Mouse (Mus musculus) forebrain, embryonic 11.5 days (tissue): ENCODE data around the gene Ccdc78. TPM values are rescaled to one million over a fixed set of nuclear protein-coding genes. Genes with fewer than 3 reads are reported as not detected.

ENCODE experiments used
- ATAC-seq: fragments of 200-750 bp; cut with Nextera tagmentation; replicated peaks from 2 replicates; pipeline ENCODE4 v1.8.0; 2017; ENCODE audit warnings: moderate TSS enrichment; ENCODE audit not compliant: low FRiP score
- DNase-seq: peaks from one replicate; pipeline ENCODE4 v3.0.0-alpha.2; 2017; ENCODE audit warnings: low spot score
- H3K27ac ChIP-seq: fragments of 300-500 bp; sonication (generic); 2 replicates; pipeline ENCODE4 v1.5.1; 2014; ENCODE audit warnings: low read depth, low read length
- H3K27me3 ChIP-seq: fragments of 300-500 bp; sonication (generic); 2 replicates; pipeline ENCODE4 v1.6.1; 2014; ENCODE audit warnings: mild to moderate bottlenecking, low read length, mixed read lengths; ENCODE audit not compliant: control insufficient read depth, insufficient read depth
- H3K36me3 ChIP-seq: fragments of 300-500 bp; sonication (generic); 2 replicates; pipeline ENCODE4 v1.6.1; 2014; ENCODE audit warnings: mild to moderate bottlenecking, low read length, moderate library complexity, mixed read lengths; ENCODE audit not compliant: control insufficient read depth, insufficient read depth
- H3K4me1 ChIP-seq: fragments of 300-500 bp; sonication (generic); replicated peaks from 2 replicates; pipeline ENCODE4 v1.6.1; 2014; ENCODE audit warnings: low read length, mixed read lengths; ENCODE audit not compliant: control insufficient read depth, insufficient read depth
- H3K4me2 ChIP-seq: fragments of 300-500 bp; sonication (generic); 2 replicates; pipeline ENCODE4 v1.6.1; 2014; ENCODE audit warnings: low read depth, mild to moderate bottlenecking, low read length, moderate library complexity, mixed read lengths; ENCODE audit not compliant: severe bottlenecking
- H3K4me3 ChIP-seq: fragments of 300-500 bp; sonication (generic); 2 replicates; pipeline ENCODE4 v1.5.1; 2014; ENCODE audit warnings: low read depth, low read length
- H3K9ac ChIP-seq: fragments of 300-500 bp; sonication (generic); 2 replicates; pipeline ENCODE4 v1.6.1; 2014; ENCODE audit warnings: low read length
- H3K9me3 ChIP-seq: fragments of 300-500 bp; sonication (generic); 2 replicates; pipeline ENCODE4 v1.6.1; 2016; ENCODE audit warnings: low read length, mixed read lengths; ENCODE audit not compliant: control insufficient read depth
- WGBS: fragments of 180-500 bp; shearing (Covaris S2); extraction: QIAGEN DNeasy Blood & Tissue Kit; methylation state at CpG from one replicate; pipeline ENCODE4 v1.1.7; 2014; 5-methylcytosine and 5-hydroxymethylcytosine counted together
- polyA plus RNA-seq: library from polyadenylated mRNA; unstranded; fragments of >200 nt; fragmentation: Nextera tagmentation; extraction: Ambion mirVana; gene quantifications from 2 replicates; pipeline ENCODE4 v1.2.1, GENCODE M21; 2014

The Ccdc78 gene
- polyA plus RNA-seq, 1 experiment from 2014 or later = 0.47 TPM

DNA sequence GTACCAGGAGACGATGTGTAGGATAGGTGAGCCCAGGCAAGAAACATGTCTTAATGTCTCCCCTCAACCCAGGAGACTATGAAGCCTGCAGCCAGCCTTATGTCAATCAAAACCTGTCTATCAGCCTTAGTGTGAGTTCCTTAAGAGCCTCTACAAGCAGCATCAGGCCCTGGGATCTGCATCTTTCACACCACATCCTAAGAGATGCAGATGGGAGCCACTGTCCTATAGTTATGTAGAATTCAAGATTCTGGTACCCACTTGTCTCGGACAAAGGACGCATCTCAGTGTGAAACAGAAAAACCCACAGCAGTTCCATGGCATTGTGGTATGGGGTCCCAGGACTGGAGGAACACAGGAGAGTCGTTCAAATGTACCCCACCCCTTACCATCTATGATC, 31.3 kb upstream of the Ccdc78 start:
- Histone ChIP-seq H3K4me1 (no peaks in the 10 kb centered on the region), H3K27me3 (no peaks in the 10 kb centered on the region), H3K9ac (no peak overlapping the region), H3K4me2 (no peak overlapping the region), H3K27ac (no peak overlapping the region), H3K36me3 (no peaks in the 10 kb centered on the region), H3K4me3 (no peak overlapping the region), H3K9me3 (no peaks in the 10 kb centered on the region)
- no peak for DNase-seq
- WGBS = 71% methylated on average over 4 of the region's 4 CpGs
- ATAC-seq = no peak

DNA sequence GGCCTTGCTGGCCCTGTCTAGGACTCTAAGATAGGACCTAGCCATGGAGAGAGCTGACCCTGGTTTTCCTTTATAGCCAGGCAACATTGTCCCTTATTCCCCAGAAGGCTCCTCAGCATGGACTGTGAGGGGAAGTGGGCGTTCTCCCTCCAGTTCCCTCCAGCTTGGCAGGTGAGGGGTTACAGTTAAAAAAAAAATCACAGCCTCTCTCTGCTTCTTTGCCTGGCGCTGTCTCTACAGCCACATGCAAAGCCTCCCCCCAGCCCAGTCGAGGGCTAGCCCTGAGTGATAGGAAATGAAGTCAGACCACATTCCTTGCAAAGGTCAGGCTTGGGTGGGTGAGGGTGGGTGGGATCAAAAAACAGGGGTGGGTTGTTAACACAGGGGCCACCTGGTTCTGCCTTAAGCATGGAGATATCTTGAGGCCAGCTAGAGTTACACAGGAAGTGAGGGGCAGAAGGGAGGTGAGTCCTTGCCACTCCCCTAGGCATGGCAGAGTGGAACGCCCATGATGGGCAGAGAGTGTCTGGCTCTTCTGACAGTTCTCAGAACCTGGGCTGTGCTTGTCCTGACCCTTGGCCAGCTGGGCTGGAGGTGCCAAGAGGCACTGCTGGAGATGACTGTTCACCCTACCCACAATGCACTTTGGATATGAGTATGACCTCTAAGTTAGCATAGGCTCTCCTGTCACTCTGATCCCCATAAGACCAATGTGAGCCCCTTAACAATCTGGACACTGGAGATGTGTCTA, 30.6 kb upstream of the Ccdc78 start:
- no peak overlapping the region for H3K27ac ChIP-seq
- 66% methylated on average over 4 of the region's 4 CpGs for WGBS

DNA sequence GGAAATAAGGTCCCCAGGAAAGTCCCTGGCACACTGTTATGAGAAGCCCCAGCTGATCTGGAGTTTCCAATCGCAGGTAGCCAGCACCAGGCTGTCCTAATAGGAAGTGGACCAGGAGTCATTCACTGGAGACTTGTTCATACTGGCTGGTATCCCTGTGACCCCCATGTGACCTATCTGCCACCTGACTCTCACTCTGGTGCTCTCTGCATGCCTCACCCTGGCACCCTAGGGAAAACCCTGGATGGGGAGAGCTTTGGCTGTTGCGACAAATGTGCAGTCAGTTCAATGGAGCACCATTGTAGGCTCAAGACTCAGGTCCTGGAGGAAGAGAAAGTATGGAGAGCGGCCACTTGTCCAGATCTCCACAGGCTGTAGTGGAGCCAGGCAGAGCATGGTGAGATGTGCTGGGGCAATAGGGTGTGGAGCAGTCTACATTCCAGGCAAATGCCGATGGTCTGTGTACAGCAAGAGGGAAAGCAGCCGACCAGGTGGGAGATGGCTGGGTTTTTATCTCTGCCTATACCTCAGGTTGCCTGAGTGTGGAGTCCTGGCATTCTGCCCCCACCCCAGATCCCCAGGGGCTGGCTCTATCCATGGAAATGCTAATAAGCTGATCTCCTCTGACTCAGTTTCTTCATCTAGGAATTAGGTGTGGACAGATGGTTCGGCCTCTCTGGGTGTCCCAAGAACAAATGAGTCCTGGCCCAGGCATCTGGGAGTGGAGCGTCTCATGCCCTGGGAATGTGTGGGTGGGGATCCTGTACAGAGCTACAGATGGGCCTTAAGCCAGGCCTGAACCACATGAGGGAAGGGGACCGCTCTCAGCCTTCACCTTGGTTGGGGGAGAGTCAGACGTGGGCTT, 29.8 kb upstream of the Ccdc78 start:
- DNase-seq = no peak
- WGBS = 84% methylated on average over 9 of the region's 9 CpGs
- no peak overlapping the region for H3K27ac ChIP-seq
- H3K9me3 ChIP-seq = no peaks in the 10 kb centered on the region
- H3K4me1 ChIP-seq = no peaks in the 10 kb centered on the region
- no peaks in the 10 kb centered on the region for H3K36me3 ChIP-seq
- no peak overlapping the region for H3K4me2 ChIP-seq
- no peak overlapping the region for H3K4me3 ChIP-seq
- ATAC-seq = no peak
- H3K27me3 ChIP-seq = no peaks in the 10 kb centered on the region
- no peak overlapping the region for H3K9ac ChIP-seq

More for the DNA sequence above, 30.6 kb upstream of the Ccdc78 start:
- DNase-seq (no peak), ATAC-seq (no peak)
- Histone ChIP-seq H3K4me2 (no peak overlapping the region), H3K36me3 (no peaks in the 10 kb centered on the region), H3K4me3 (no peak overlapping the region), H3K9ac (no peak overlapping the region), H3K9me3 (no peaks in the 10 kb centered on the region), H3K4me1 (no peaks in the 10 kb centered on the region), H3K27me3 (no peaks in the 10 kb centered on the region)

DNA sequence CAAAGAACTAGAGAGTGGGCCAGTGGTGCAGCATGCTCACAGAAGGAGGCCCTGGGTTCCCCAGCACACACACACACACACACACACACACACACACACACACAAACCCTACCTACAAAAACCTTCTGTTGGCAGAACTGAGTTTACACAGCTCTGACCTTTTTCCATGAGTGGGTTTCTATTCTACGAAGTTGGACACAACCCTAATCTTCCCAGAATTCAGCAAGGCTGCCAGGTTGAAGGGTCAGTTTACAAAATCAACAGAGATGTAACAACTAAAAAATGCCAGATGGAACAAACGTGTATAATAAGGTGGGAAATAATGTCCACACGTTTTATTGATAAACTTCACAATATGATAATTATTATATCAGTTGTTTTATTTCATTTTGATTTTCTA, 28.7 kb upstream of the Ccdc78 start:
- 75% methylated on average over 3 of the region's 3 CpGs for WGBS
- H3K27ac ChIP-seq = no peak overlapping the region
- no peak overlapping the region for H3K4me2 ChIP-seq
- DNase-seq = no peak
- no peaks in the 10 kb centered on the region for H3K9me3 ChIP-seq
- H3K9ac ChIP-seq = no peak overlapping the region
- H3K4me3 ChIP-seq = no peak overlapping the region
- no peak for ATAC-seq
- H3K4me1 ChIP-seq = no peaks in the 10 kb centered on the region
- H3K27me3 ChIP-seq = no peaks in the 10 kb centered on the region
- H3K36me3 ChIP-seq = no peaks in the 10 kb centered on the region

DNA sequence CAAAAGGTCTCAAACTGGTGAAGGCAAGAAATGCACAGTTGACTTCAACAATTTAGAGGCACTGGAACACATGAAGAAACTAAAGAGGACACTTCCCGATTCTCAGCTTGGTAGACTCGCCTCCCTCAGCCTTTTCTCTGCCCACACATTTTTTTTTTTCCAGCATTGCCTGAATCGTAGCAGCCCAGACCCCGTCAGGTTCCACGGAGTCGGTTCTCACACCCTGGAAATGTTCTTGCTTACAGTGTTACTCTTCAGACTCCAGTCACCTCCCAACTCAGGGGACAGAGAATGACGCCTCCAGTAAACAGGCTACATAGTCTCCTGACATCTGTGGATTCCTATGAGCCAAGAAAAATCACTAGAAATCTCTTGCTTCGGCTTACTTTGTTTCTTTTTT, 26.2 kb upstream of the Ccdc78 start:
- Histone ChIP-seq H3K36me3 (no peaks in the 10 kb centered on the region), H3K27me3 (no peaks in the 10 kb centered on the region), H3K9ac (no peak overlapping the region), H3K9me3 (no peaks in the 10 kb centered on the region), H3K27ac (no peak overlapping the region), H3K4me2 (no peak overlapping the region), H3K4me3 (no peak overlapping the region), H3K4me1 (no peaks in the 10 kb centered on the region)
- ATAC-seq (no peak), DNase-seq (no peak)
- 79% methylated on average over 8 of the region's 8 CpGs for WGBS

DNA sequence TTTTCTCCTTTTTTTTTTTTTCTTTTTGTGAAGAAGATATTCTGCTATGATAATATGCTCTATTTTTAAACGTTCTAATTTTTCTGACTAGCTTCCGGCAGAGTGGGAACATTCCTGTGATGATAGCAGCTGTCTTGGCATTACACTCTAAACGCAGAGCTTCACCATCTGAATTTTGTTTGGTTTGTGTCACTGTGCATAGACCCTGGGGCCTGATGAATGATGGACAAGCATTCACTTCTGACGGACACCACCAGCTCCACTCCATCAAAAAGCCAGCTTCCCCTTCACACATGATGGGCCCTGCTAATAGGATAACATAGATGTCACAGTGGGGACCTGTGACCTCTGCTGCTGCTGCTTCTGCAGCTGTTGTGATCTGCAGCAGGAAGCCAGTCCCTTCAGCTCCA, 24.8 kb upstream of the Ccdc78 start:
- 66% methylated on average over 4 of the region's 4 CpGs for WGBS
- Histone ChIP-seq H3K4me1 (0 out of 2 replicates have a peak, but pooled peaks cover 2% of the 10 kb centered on the region), H3K27me3 (no peaks in the 10 kb centered on the region), H3K36me3 (no peaks in the 10 kb centered on the region), H3K4me3 (no peak overlapping the region), H3K27ac (no peak overlapping the region), H3K4me2 (no peak overlapping the region), H3K9ac (no peak overlapping the region), H3K9me3 (no peaks in the 10 kb centered on the region)
- ATAC-seq = no peak
- no peak for DNase-seq

DNA sequence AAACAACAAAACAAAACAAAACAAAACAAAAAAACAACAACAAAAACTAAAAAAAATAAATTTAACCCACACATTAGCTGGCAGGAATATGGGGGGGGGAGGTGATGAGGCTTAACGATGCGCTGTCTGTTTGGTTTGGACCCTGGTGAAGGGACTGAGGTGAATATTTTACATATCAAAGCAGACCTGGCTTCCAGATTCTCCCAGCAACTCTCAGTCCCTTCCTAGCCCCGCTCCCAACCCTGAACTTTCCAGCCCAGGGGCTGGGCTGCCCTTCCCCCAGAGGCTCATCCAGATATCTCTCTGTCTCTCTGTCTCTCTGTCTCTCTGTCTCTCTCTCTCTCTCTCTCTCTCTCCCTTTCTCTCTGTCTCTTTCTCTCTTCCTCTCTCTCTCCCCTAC, 23.8 kb upstream of the Ccdc78 start:
- Histone ChIP-seq H3K36me3 (no peaks in the 10 kb centered on the region), H3K4me3 (no peak overlapping the region), H3K27ac (no peak overlapping the region), H3K9ac (no peak overlapping the region), H3K9me3 (no peaks in the 10 kb centered on the region), H3K27me3 (0 out of 2 replicates have a peak, but pooled peaks cover 2% of the 10 kb centered on the region), H3K4me1 (0 out of 2 replicates have a peak, but pooled peaks cover 2% of the 10 kb centered on the region), H3K4me2 (no peak overlapping the region)
- ATAC-seq (no peak), DNase-seq (no peak)
- 45% methylated on average over 3 of the region's 3 CpGs for WGBS

DNA sequence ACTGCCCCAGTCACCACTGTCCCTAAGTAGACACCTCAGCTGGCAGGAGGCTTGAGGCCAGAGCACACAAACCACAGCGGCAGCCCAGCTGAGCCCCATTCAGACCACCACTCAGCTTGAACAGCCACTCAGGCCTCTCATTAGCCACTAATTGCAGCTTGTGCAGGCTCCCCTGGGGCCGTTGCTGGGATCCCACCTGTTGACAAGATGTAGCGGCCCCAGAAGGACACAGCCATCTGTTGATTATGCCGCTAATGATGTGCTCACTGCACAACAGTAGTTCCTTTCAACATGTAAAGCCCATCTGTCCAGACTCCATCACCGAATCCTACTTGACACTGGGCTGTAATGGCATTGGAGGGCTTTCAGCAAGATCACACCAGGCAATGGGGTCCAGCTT, 20.5 kb upstream of the Ccdc78 start:
- Histone ChIP-seq H3K9ac (no peak overlapping the region), H3K9me3 (no peaks in the 10 kb centered on the region), H3K27me3 (peaks cover 4% of the 10 kb centered on the region; the same call in 1 of the 2 replicates), H3K4me3 (no peak overlapping the region), H3K36me3 (no peaks in the 10 kb centered on the region), H3K4me2 (no peak overlapping the region), H3K27ac (no peak overlapping the region), H3K4me1 (0 out of 2 replicates have a peak, but pooled peaks cover 2% of the 10 kb centered on the region)
- ATAC-seq (peak; percentile 83), DNase-seq (peak; percentile 85)
- WGBS = 22% methylated on average over 5 of the region's 5 CpGs
